Mouse (Mus musculus) heart, adult 2 months (tissue): ENCODE data around the gene Cntln.

Experiments used
- CTCF ChIP-seq: fragments of 200-600 bp; IDR thresholded peaks from 2 replicates; pipeline ENCODE4 v1.8.1; 2022; ENCODE audit warnings: antibody characterized with exemption, mild to moderate bottlenecking, moderate library complexity
- EP300 ChIP-seq: fragments of 200-500 bp; IDR thresholded peaks from 2 replicates; pipeline ENCODE4 v1.6.1; 2011; ENCODE audit warnings: low read depth, low read length, control low read depth; ENCODE audit not compliant: insufficient read depth
- POLR2A ChIP-seq: fragments of 200-500 bp; IDR thresholded peaks from 2 replicates; pipeline ENCODE4 v1.6.1; 2011; ENCODE audit warnings: mild to moderate bottlenecking, low read depth, low read length, control low read depth; ENCODE audit not compliant: insufficient read depth

- TF ChIP-seq CTCF = no peak
- TF ChIP-seq POLR2A = no peak
- no peak for TF ChIP-seq EP300
Observed at GRCm38 (mm10) chr4:84942059-84942458, 58.0 kb downstream of the Cntln start.
